Mouse (Mus musculus) liver, postnatal 0 days (tissue): ENCODE results near the gene Tnfsf8. TPM values are rescaled to one million over a fixed set of nuclear protein-coding genes. Genes with fewer than 3 reads are reported as not detected.

ENCODE experiments used
- ATAC-seq: fragments of 200-750 bp; cut with Nextera tagmentation; 2 replicates; pipeline ENCODE4 v1.8.0; 2017; ENCODE audit warnings: mild to moderate bottlenecking, moderate library complexity
- DNase-seq: peaks from one replicate; pipeline ENCODE4 v3.0.0-alpha.2; 2016
- H3K27ac ChIP-seq: fragments of 300-500 bp; sonication (generic); 2 replicates; pipeline ENCODE4 v1.5.1; 2014; ENCODE audit warnings: antibody characterized with exemption, moderate library complexity, mild to moderate bottlenecking, low read depth
- H3K27me3 ChIP-seq: fragments of 300-500 bp; sonication (generic); 2 replicates; pipeline ENCODE4 v1.6.1; 2014; ENCODE audit warnings: low read length, control low read depth, mixed read lengths; ENCODE audit not compliant: insufficient read depth
- H3K36me3 ChIP-seq: fragments of 300-500 bp; sonication (generic); replicated peaks from 2 replicates; pipeline ENCODE4 v1.6.1; 2014; ENCODE audit warnings: mild to moderate bottlenecking, control low read depth, low read length, moderate library complexity, mixed read lengths; ENCODE audit not compliant: insufficient read depth
- H3K4me1 ChIP-seq: fragments of 300-500 bp; sonication (generic); 2 replicates; pipeline ENCODE4 v1.6.1; 2014; ENCODE audit warnings: antibody characterized with exemption, mild to moderate bottlenecking, control low read depth; ENCODE audit not compliant: insufficient read depth
- H3K4me2 ChIP-seq: fragments of 300-500 bp; sonication (generic); 2 replicates; pipeline ENCODE4 v1.6.1; 2014; ENCODE audit warnings: low read depth, mild to moderate bottlenecking, low read length, moderate library complexity, mixed read lengths
- H3K4me3 ChIP-seq: fragments of 300-500 bp; sonication (generic); 2 replicates; pipeline ENCODE4 v1.5.1; 2014; ENCODE audit warnings: low read depth, low read length
- H3K9ac ChIP-seq: fragments of 300-500 bp; sonication (generic); replicated peaks from 2 replicates; pipeline ENCODE4 v1.6.1; 2014; ENCODE audit warnings: mild to moderate bottlenecking, moderate library complexity
- H3K9me3 ChIP-seq: fragments of 300-500 bp; sonication (generic); 2 replicates; pipeline ENCODE4 v1.6.1; 2016; ENCODE audit warnings: mild to moderate bottlenecking, control low read depth, low read length, mixed read lengths
- CTCF ChIP-seq: sonication (generic); IDR thresholded peaks from 2 replicates; pipeline ENCODE4 v1.5.1; 2016; ENCODE audit warnings: antibody characterized with exemption, low read depth
- EP300 ChIP-seq: IDR thresholded peaks from 2 replicates; pipeline ENCODE4 v1.6.1; 2016; ENCODE audit warnings: antibody characterized with exemption, low read depth, mild to moderate bottlenecking
- WGBS: fragments of 180-500 bp; shearing (Covaris S2); extraction: QIAGEN DNeasy Blood & Tissue Kit; methylation state at CpG from one replicate; pipeline ENCODE4 v1.1.7; 2014; ENCODE audit not compliant: insufficient replicate concordance; 5-methylcytosine and 5-hydroxymethylcytosine counted together
- polyA plus RNA-seq: library from polyadenylated mRNA; unstranded; fragments of >200 nt; fragmentation: Nextera tagmentation; extraction: Ambion mirVana; gene quantifications from 2 replicates; pipeline ENCODE4 v1.2.1, GENCODE M21; 2015

The Tnfsf8 gene
- polyA plus RNA-seq, 1 experiment from 2014 or later = 0.05 TPM

DNA sequence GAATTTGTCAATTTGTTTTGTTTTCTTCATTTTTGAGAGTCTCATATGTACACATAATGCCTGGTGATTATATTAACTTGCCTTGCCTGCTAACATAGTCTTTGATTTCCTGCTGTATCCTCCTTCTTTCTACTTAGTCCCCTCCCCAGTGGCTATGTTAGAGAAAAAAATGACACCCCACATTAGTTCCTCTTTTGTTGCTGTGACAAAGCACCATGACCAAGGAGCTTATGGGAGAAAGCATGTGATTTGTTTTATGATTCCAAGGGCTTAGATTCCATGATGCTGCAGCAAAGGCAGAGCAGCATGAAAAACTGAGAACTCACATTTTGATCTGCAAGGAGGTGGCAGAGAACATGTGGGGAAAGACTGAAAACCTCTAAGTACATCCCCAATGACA is 43.6 kb downstream of the Tnfsf8 start:
- no peak overlapping the region for H3K4me3 ChIP-seq
- ATAC-seq (no peak), DNase-seq (no peak)
- no peak overlapping the region for H3K27ac ChIP-seq
- H3K4me1 ChIP-seq = no peaks in the 10 kb centered on the region
- TF ChIP-seq CTCF (no peak), EP300 (no peak)
- H3K36me3 ChIP-seq = no peaks in the 10 kb centered on the region
- no peak overlapping the region for H3K4me2 ChIP-seq
- H3K9me3 ChIP-seq = no peaks in the 10 kb centered on the region
- H3K9ac ChIP-seq = no peak overlapping the region
- H3K27me3 ChIP-seq = no peaks in the 10 kb centered on the region

DNA sequence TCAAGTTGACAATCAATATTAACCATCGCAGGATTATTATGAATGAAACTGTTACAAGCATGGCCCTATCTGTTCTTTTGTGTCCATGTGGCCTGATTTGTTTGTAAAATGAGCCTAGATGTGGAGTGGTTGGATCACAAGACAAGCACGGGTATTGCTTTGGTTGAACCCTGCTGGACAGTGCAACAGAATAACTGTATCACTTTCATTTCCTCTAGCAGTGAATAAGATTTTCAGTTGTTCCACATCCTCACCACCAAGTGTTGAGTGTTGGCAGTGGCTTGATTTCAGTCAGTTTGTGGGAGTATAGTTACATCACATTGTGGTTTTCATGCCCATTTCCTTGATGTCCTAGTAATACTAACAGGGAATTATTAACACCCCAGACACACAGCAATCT is 45.5 kb downstream of the Tnfsf8 start:
- Histone ChIP-seq H3K4me1 (no peaks in the 10 kb centered on the region), H3K9me3 (no peaks in the 10 kb centered on the region), H3K27ac (no peak overlapping the region), H3K9ac (no peak overlapping the region), H3K27me3 (no peaks in the 10 kb centered on the region), H3K4me2 (no peak overlapping the region), H3K36me3 (no peaks in the 10 kb centered on the region), H3K4me3 (no peak overlapping the region)
- ATAC-seq (no peak), DNase-seq (no peak)
- 65% methylated on average over 2 of the region's 2 CpGs for WGBS
- TF ChIP-seq CTCF (no peak), EP300 (no peak)

- Histone ChIP-seq H3K27me3 (no peaks in the 10 kb centered on the region), H3K4me1 (no peaks in the 10 kb centered on the region), H3K36me3 (no peaks in the 10 kb centered on the region), H3K4me3 (no peak overlapping the region), H3K4me2 (no peak overlapping the region), H3K27ac (no peak overlapping the region), H3K9ac (no peak overlapping the region), H3K9me3 (no peaks in the 10 kb centered on the region)
- ATAC-seq = no peak
- DNase-seq = no peak
- TF ChIP-seq CTCF = no peak
- no peak for TF ChIP-seq EP300
- WGBS = 56% methylated on average over 1 of the region's 1 CpGs
These were observed 63.1 kb downstream of the Tnfsf8 start for GRCm38 (mm10) chr4:63798083-63798482.

DNA sequence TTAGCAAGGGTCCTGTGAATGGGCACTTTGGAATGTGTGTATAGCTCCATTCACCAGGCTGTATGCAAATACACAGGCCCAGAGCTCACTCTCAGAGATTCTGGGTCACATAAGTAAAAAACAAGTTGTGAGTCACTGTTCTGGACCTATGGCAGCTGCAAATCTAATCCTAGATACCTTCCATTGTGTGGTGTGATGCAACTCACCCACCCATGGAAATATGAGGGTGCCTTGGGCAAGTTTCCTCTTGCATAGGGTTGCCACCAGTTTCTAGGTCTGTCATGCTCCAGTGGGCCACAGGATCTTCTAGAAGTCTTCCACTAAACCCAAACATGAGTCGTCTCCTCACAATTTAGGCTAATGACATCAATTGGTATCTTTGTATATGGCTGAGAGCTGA is 64.6 kb downstream of the Tnfsf8 start:
- Histone ChIP-seq H3K27ac (no peak overlapping the region), H3K4me3 (no peak overlapping the region), H3K36me3 (no peaks in the 10 kb centered on the region), H3K9ac (no peak overlapping the region), H3K9me3 (no peaks in the 10 kb centered on the region), H3K4me1 (no peaks in the 10 kb centered on the region), H3K4me2 (no peak overlapping the region), H3K27me3 (no peaks in the 10 kb centered on the region)
- DNase-seq = no peak
- no peak for ATAC-seq
- TF ChIP-seq EP300 (no peak), CTCF (no peak)
- 77% methylated on average over 1 of the region's 1 CpGs for WGBS

GRCm38 (mm10) chr4:63792328-63792727 is 68.8 kb downstream of the Tnfsf8 start:
- ATAC-seq = no peak
- Histone ChIP-seq H3K4me2 (no peak overlapping the region), H3K9ac (no peak overlapping the region), H3K4me1 (no peaks in the 10 kb centered on the region), H3K27ac (no peak overlapping the region), H3K9me3 (no peaks in the 10 kb centered on the region), H3K27me3 (no peaks in the 10 kb centered on the region), H3K4me3 (no peak overlapping the region), H3K36me3 (no peaks in the 10 kb centered on the region)
- no peak for DNase-seq
- TF ChIP-seq EP300 = no peak
- no peak for TF ChIP-seq CTCF
- WGBS = 84% methylated on average over 3 of the region's 3 CpGs

- no peak for ATAC-seq
- no peak overlapping the region for H3K4me2 ChIP-seq
- no peak overlapping the region for H3K4me3 ChIP-seq
- no peaks in the 10 kb centered on the region for H3K36me3 ChIP-seq
- no peaks in the 10 kb centered on the region for H3K4me1 ChIP-seq
- H3K27ac ChIP-seq = no peak overlapping the region
- no peaks in the 10 kb centered on the region for H3K27me3 ChIP-seq
- H3K9ac ChIP-seq = no peak overlapping the region
- DNase-seq = no peak
- WGBS = 61% methylated on average over 2 of the region's 2 CpGs
- H3K9me3 ChIP-seq = no peaks in the 10 kb centered on the region
- TF ChIP-seq CTCF = no peak
- TF ChIP-seq EP300 = no peak
These were observed 75.7 kb downstream of the Tnfsf8 start for GRCm38 (mm10) chr4:63785466-63785865.

DNA sequence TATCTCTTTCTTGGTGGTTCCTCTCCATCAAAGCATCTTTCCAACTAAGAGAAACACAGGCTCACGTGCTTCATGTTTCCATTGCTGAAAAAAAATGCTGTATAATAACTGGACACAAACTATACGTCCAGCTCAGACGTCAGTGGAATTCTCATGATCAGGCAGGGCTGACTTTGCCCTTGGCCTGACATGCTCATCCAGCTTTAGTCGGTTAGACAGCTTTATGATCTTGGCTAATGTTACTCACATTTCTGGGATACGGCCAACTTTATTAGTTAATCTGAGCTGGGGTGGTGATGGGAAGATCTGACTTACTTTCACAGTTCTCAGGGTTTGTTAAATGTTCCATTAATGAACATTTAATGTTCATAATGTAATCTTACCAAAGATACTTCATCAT is 77.3 kb downstream of the Tnfsf8 start:
- Histone ChIP-seq H3K4me3 (no peak overlapping the region), H3K27ac (no peak overlapping the region), H3K4me2 (no peak overlapping the region), H3K9ac (no peak overlapping the region), H3K9me3 (no peaks in the 10 kb centered on the region), H3K4me1 (no peaks in the 10 kb centered on the region), H3K36me3 (no peaks in the 10 kb centered on the region), H3K27me3 (no peaks in the 10 kb centered on the region)
- ATAC-seq (no peak), DNase-seq (no peak)
- no peak for TF ChIP-seq CTCF
- TF ChIP-seq EP300 = no peak
- 74% methylated on average over 5 of the region's 5 CpGs for WGBS
